Mouse (Mus musculus): ENCODE results near the gene Insig2.

Insig2 gene

DNA sequence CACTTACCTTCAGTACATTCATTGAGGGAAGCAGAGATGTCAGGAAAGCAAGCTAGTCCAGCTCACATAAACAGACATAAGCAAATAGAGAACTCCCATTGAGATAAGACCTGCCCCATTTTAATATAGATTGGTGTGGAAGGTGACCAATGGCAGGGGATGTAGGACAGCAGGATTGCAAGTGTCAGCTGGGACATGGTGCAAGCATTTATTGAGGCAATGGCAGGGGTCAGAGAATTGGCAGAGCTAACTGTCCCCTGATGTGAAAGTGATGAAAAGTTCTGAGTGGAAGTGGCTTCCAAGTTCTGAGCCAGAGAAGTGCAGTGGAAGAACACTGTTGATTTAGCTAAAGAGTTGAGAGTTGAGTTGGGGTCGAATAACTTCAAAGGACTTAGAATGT, at the start of gene Insig2:
TSS of gene Insig2 (minus strand) at position 105 of the 400 bp plus-strand sequence.
- no peak for DNase-seq (ENCODE audit: low spot score)

- DNase-seq (ENCODE audit: low spot score), result no peak
Measured at GRCm38 (mm10) chr1:121381562-121381961, 49.2 kb upstream of the Insig2 start.

GRCm38 (mm10) chr1:121380033-121380432, 47.6 kb upstream of the Insig2 start:
- no peak for DNase-seq (ENCODE audit: low spot score)

DNA sequence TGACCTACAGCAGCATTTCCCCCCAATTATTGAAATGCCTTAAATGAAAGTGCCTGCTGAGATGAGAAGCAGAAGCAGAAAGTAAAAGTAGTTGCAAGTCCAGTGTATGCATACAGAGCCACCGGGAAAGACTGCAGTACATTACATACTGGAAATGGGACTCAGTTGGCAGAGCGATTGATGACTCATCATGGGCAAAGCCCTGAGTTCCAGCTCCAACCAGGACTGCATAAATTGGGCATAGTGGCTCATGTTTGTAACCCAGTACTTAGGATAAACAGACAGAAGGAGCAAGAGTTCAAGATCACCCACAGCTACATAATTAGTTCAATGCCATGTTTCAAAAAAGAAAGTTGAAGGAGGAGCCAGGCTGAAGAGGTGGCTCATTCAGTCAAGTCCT, 45.5 kb upstream of the Insig2 start:
- DNase-seq (ENCODE audit: low spot score), result no peak

DNA sequence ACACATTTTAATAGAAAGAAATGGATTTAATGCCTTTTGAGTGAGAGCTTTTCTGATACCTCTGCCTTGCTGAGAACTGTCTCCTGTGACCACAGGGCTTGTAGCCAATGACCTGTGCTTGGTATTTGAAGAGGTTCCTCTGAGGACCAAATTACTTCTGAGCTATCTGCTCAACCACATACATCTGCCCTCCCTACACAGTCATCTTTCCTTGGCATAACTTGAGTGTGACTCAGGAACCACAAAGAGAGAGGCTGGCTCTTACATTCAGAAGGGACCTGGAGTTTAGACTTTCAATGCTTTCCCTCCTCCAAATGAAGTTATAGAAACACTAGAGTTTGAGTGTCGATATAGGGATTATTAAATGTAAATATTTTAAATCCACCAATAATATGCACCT, 45.0 kb upstream of the Insig2 start:
- DNase-seq (ENCODE audit: low spot score), result no peak

DNA sequence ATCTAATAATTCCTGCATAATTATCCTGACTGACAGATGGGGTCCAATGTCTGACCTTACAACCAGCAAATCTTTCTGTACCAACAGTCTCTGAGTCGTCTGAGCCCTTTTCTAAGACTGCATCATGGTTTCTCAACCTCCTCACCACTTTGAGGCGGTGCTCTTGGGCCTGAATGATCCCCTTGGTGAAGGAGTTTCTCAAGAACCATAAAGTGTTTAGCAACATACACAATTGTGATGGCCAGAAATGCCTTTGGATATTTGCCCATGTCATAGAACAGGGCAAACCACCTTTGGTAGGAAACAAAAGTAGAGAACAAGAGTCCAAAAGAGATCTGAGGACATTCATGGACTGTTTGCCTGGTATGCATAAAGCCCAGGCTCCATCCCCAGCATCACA, 41.2 kb upstream of the Insig2 start:
- DNase-seq (ENCODE audit: low spot score), result no peak

- no peak for DNase-seq (ENCODE audit: low spot score)
Measured at GRCm38 (mm10) chr1:121372656-121373055, 40.3 kb upstream of the Insig2 start.

- DNase-seq (ENCODE audit: low spot score), result peak; percentile 51
Measured at GRCm38 (mm10) chr1:121371449-121371848, 39.1 kb upstream of the Insig2 start.

- peak; percentile 61 for DNase-seq (ENCODE audit: low spot score)
Measured at GRCm38 (mm10) chr1:121367257-121367656, 34.9 kb upstream of the Insig2 start.

DNA sequence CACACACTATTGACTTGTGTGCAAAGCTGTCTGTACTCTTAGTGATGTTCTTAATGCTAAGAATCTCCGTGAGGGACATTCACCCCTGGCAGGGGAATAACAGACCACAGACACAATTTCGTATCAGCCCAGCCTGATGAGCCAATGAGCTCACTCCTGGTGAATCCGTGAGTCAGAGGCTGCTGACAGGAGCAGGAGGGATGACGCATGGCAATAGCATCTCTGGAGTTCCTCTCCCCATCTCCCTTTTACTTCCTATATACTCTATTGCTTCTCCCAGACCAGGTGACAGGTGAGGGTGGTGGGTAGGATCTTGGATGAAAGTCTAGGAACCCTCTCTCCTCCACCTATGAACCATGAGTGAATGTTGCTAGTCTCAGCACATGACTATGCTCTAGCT, 28.2 kb upstream of the Insig2 start:
- no peak for DNase-seq (ENCODE audit: low spot score)

DNA sequence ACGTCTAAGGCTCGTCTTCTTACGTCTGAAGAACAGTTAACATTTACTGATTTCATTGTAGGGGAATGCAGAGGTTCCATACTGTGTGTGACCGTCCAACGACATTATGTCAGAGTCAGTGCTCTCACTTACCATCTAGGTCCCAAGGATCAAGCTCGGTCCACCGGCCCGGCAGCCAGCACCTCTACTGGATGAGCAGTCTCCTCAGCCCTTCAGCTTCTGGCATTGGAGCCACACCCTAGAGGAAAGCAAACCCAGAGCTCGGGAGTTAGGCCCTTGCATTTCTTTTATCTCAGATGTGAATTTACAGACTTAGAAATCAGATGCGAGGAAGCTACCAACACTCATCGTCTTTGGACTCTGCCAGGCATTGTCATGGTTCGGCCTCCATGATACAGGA, 27.3 kb upstream of the Insig2 start:
- DNase-seq (ENCODE audit: low spot score), result no peak

- no peak for DNase-seq (ENCODE audit: low spot score)
Measured at GRCm38 (mm10) chr1:121353779-121354178, 21.4 kb upstream of the Insig2 start.

- no peak for DNase-seq (ENCODE audit: low spot score)
Measured at GRCm38 (mm10) chr1:121351037-121351436, 18.6 kb upstream of the Insig2 start.

DNA sequence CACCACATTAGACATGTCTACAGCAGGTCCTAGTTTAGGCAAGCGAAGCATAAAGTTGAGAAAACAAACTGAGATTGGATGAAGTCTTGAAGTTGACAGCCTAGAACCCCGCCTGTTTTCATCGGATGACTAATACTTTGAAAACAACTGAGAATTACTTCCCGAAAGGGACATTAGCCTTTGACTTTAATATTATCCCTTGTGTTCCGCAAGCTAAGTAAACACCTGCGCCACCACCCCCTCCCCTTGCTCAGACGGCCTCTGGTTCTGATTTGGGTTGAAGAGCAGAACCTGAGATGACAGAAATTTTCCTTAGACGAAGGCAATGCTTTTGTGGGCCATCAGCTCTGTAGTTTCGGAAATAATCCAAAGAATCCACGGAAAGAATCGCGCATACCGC, 18.2 kb upstream of the Insig2 start:
- DNase-seq (ENCODE audit: low spot score), result no peak

DNA sequence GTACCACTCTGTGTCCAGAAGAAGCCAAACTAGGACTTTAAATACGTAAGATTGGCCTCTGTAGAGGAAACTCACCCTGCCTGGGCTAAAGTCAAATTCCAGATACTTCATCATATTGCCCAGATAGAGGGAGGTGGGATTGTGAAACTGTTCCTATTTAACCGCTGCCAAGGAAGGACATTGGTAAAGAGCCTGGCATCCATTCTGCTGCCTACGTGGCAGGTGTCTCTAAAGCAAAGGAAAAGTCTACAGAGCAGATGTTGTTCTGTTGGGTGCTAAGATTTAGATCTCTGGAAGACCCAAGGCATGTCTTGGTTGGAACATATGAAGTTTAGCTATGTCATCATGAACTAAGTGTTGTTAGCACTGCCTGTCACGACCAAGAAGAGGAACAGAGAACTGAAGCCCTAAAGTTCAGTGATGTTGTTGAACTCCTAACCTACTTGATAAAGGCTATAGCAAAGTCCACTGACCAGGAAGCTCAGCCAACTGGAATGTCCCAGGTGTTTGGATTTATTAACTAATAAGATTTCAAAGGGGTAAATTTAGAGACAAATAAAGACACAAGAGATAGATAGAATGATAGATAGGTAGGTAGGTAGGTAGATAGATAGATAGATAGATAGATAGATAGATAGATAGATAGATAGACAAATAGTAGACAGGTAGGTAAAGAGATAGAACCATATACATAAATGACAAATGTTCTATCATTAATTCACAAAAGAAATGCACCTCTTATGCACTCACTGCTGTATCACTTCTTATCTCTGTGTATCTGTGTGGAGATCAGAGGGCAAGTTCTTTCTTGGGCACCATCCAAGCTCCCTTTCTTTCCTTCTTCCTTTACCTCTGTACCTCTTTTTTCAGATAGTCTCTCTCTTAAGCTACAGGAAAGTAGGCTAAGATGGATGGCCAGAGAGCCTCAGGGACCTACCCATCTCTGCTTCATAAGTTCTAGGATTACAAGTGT, 16.8 kb upstream of the Insig2 start:
- no peak for DNase-seq (ENCODE audit: low spot score)

GRCm38 (mm10) chr1:121343966-121344365, 11.6 kb upstream of the Insig2 start:
- no peak for DNase-seq (ENCODE audit: low spot score)

GRCm38 (mm10) chr1:121335789-121336188, 3.4 kb upstream of the Insig2 start:
- no peak for DNase-seq (ENCODE audit: low spot score)

- no peak for DNase-seq (ENCODE audit: low spot score)
Measured at GRCm38 (mm10) chr1:121333986-121334703, 1.8 kb upstream of the Insig2 start.

DNA sequence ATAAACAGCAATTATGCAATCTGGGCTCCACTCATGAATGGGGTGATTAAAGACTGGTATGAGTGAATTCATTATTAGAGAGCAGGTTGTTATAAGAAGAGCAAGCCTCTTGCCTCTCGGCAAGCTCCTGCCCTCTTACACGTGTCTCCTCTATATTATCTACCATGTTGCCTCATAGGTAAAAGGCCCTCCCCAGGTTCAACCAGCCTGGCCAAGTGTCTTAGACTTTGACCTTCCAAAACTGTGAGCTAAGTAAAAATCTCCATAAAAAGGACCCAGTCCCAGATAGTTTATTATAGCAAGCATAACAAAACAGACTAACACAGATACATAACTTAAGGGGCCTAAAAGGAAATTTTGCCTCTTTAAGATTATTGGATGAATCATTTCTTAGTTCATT, 1.8 kb downstream of the Insig2 start:
- DNase-seq (ENCODE audit: low spot score), result no peak

DNA sequence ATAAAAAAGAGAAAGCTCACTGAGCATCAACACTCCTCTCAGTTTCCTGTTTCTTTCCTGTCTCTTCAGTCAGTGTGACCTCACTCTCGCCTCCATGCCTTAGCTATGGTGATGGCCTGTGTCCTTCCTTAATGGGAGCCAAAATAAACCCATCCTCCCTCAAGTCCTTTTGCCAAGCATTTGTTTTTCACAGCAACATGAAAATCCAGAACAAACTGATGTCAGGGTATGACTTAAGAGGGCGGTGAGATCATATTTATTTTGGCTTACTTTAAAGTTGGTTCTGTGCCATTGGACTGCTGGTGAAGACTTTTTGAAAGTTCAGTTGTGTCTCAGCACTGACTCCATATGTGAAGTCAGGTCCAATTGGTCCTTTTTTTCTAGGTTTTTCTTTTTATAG, 3.0 kb downstream of the Insig2 start:
- no peak for DNase-seq (ENCODE audit: low spot score)

GRCm38 (mm10) chr1:121328193-121328555, 4.2 kb downstream of the Insig2 start:
- no peak for DNase-seq (ENCODE audit: low spot score)

GRCm38 (mm10) chr1:121327344-121328192, 4.8 kb downstream of the Insig2 start:
- DNase-seq (ENCODE audit: low spot score), result peak; percentile 94
